In the genomic region with DNA sequence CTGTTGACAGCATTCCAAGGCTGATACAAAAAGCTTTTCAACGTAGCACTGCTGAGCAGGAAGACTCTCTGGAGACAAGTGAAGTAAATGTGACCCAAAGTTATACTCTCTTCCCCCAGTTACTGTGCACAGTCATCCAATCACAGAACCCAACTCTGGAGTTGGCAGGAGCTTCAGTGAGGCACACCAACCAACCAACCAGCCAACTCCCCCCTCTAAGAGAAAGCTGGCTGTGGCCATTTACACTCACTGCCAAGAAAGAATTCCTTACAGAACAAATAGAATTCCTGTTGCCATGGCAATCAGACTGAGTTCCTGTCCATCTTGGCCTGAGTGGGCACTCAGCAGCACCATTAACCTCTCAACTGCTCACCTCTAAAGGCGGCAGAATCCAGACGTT, we compare ENCODE assay signal across 9 mouse cellular contexts. TPM values are rescaled to one million over a fixed set of nuclear protein-coding genes. Genes with fewer than 3 reads are reported as not detected.
DNase-seq lines count a peak whose midpoint lies in the region; ATAC-seq and TF ChIP-seq lines count a peak whose summit lies in the region.
"Had no signal": no experiment of that assay in that cellular context is flagged by ENCODE, and none has a peak within 500 bp of the region (broad histone marks: within the 10 kb centered on the region; RNA-seq: fewer than 3 reads in every experiment).

No protein-coding gene starts in this region.

- peak; percentile 80 for ATAC-seq in hindbrain, embryonic 13.5 days (ENCODE audit: low FRiP score)
- no peak for ATAC-seq in hindbrain, embryonic 12.5 days (ENCODE audit: low FRiP score)
- peak; percentile 79 for ATAC-seq in lung, embryonic 14.5 days (ENCODE audit: insufficient read depth)

- TF ChIP-seq CTCF in cortical plate, adult 2 months (IDR thresholded peaks at IDR 0.05; ENCODE audit: extremely low read depth, insufficient read depth, low read length) = no peak
- no peak for TF ChIP-seq CTCF in lung, embryonic 14.5 days (IDR thresholded peaks at IDR 0.05; ENCODE audit: low read depth)

- peak overlapping the region; percentile 13; the same call in 1 of the 2 replicates for H3K27ac ChIP-seq in hindbrain, embryonic 13.5 days
- no peak overlapping the region for H3K27ac ChIP-seq in hindbrain, embryonic 12.5 days
- H3K27ac ChIP-seq in cortical plate, adult 2 months (ENCODE audit: insufficient read depth, low read length) = peak overlapping the region; percentile 45; the same call in 1 of the 2 replicates
- peak overlapping the region; percentile 79 for H3K27ac ChIP-seq in lung, embryonic 14.5 days (ENCODE audit: low read depth)

- DNase-seq in adipocyte (ENCODE audit: low spot score) = peak; percentile 85
- DNase-seq in heart, postnatal 25 days (ENCODE audit: low spot score) = peak; percentile 67
- DNase-seq in lung, embryonic 14.5 days = peak; percentile 88
- DNase-seq in retina, postnatal 1 day = no peak
- DNase-seq in urinary bladder, adult 2 months (ENCODE audit: low spot score) = no peak

- no peaks in the 10 kb centered on the region for H3K9me3 ChIP-seq in hindbrain, embryonic 13.5 days
- no peaks in the 10 kb centered on the region for H3K9me3 ChIP-seq in hindbrain, embryonic 12.5 days (replicated peaks)
- no peaks in the 10 kb centered on the region for H3K9me3 ChIP-seq in lung, embryonic 14.5 days (ENCODE audit: low read depth, low read length)
- H3K9me3 ChIP-seq: megakaryocyte, embryonic 14.5 days had no signal

- peaks cover 30% of the 10 kb centered on the region for H3K4me1 ChIP-seq in hindbrain, embryonic 13.5 days (replicated peaks)
- peaks cover 5% of the 10 kb centered on the region; the same call in 1 of the 2 replicates for H3K4me1 ChIP-seq in hindbrain, embryonic 12.5 days
- H3K4me1 ChIP-seq in cortical plate, adult 2 months (ENCODE audit: control insufficient read depth, insufficient read depth, low read length) = peaks cover 25% of the 10 kb centered on the region
- peaks cover 57% of the 10 kb centered on the region for H3K4me1 ChIP-seq in lung, embryonic 14.5 days (ENCODE audit: insufficient read depth)
- H3K4me1 ChIP-seq: megakaryocyte, embryonic 14.5 days had no signal

- no peak overlapping the region for H3K9ac ChIP-seq in hindbrain, embryonic 13.5 days
- H3K9ac ChIP-seq in hindbrain, embryonic 12.5 days = no peak overlapping the region
- H3K9ac ChIP-seq in lung, embryonic 14.5 days = no peak overlapping the region

- 55% methylated on average over 3 of the region's 3 CpGs for WGBS in hindbrain, embryonic 13.5 days
- WGBS in hindbrain, embryonic 12.5 days = 63% methylated on average over 3 of the region's 3 CpGs
- WGBS in lung, embryonic 14.5 days = 28% methylated on average over 3 of the region's 3 CpGs

- intact Hi-C loops in heart, postnatal 25 days (cut with DNase I) = no loop called here

- H3K4me2 ChIP-seq in hindbrain, embryonic 13.5 days = no peak overlapping the region
- H3K4me2 ChIP-seq in hindbrain, embryonic 12.5 days (replicated peaks) = no peak overlapping the region
- H3K4me2 ChIP-seq in lung, embryonic 14.5 days = peak overlapping the region; percentile 35

- no peaks in the 10 kb centered on the region for H3K27me3 ChIP-seq in hindbrain, embryonic 13.5 days
- H3K27me3 ChIP-seq in hindbrain, embryonic 12.5 days = no peaks in the 10 kb centered on the region
- H3K27me3 ChIP-seq in lung, embryonic 14.5 days (ENCODE audit: insufficient read depth, low read length) = no peaks in the 10 kb centered on the region

- H3K4me3 ChIP-seq in hindbrain, embryonic 13.5 days = no peak overlapping the region
- H3K4me3 ChIP-seq in hindbrain, embryonic 12.5 days = no peak overlapping the region
- no peak overlapping the region for H3K4me3 ChIP-seq in cortical plate, adult 2 months (ENCODE audit: insufficient read depth, low read length)
- no peak overlapping the region for H3K4me3 ChIP-seq in lung, embryonic 14.5 days (ENCODE audit: low read depth, low read length)
- H3K4me3 ChIP-seq: megakaryocyte, embryonic 14.5 days had no signal

- H3K36me3 ChIP-seq in hindbrain, embryonic 13.5 days = 0 out of 2 replicates have a peak, but pooled peaks cover 6% of the 10 kb centered on the region
- H3K36me3 ChIP-seq in hindbrain, embryonic 12.5 days = no peaks in the 10 kb centered on the region
- 0 out of 2 replicates have a peak, but pooled peaks cover 6% of the 10 kb centered on the region for H3K36me3 ChIP-seq in lung, embryonic 14.5 days (ENCODE audit: insufficient read depth)

- no peak for TF ChIP-seq POLR2A in cortical plate, adult 2 months (IDR thresholded peaks at IDR 0.05; ENCODE audit: extremely low read depth, insufficient read depth, low read length)

RNA-seq across cellular contexts. Expression of gene Sptbn1, which starts 24.4 kb away (rescaled TPM):
- polyA plus RNA-seq in hindbrain, embryonic 13.5 days (2015; fragmentation: Nextera tagmentation; extraction: Ambion mirVana) = 154 and 156 TPM in 2 replicates
- 120 and 122 TPM in 2 replicates for polyA plus RNA-seq in hindbrain, embryonic 12.5 days (2016; fragmentation: Nextera tagmentation; extraction: Ambion mirVana)
- polyA plus RNA-seq in cortical plate, adult 2 months (2012; rRNA removed) = 313 and 317 TPM in 2 replicates
- total RNA-seq in heart, postnatal 25 days (2021) = 100 to 1,000 TPM; 487 to 529 TPM
- polyA plus RNA-seq in lung, embryonic 14.5 days (2014; fragmentation: Nextera tagmentation; extraction: Ambion mirVana) = 164 and 168 TPM in 2 replicates
- 174 and 223 TPM in 2 replicates for polyA plus RNA-seq in urinary bladder, adult 2 months (2012; rRNA removed)

Comparison
In these comparisons a context has a peak if more than half of its experiments do, and no peak if none do; other contexts are left out.
1. DNase-seq: peak in adipocyte (single experiment), heart, postnatal 25 days (single experiment) and lung, embryonic 14.5 days (single experiment); none in retina, postnatal 1 day (single experiment) and urinary bladder, adult 2 months (single experiment).